Mouse (Mus musculus) limb, embryonic 11.5 days (tissue): ENCODE data around the gene Ifi27l2a. TPM values are rescaled to one million over a fixed set of nuclear protein-coding genes. Genes with fewer than 3 reads are reported as not detected.
"Not testable (repeated sequence)": the region's sequence is repeated elsewhere in the genome, so short reads cannot be mapped to it uniquely, and the experiment has no call there.

Experiments
- ATAC-seq: fragments of 200-750 bp; cut with Nextera tagmentation; 2 replicates; pipeline ENCODE4 v1.8.0; 2017; ENCODE audit warnings: low read depth; ENCODE audit not compliant: insufficient number of reproducible peaks, low FRiP score, low TSS enrichment
- DNase-seq: peaks from one replicate; pipeline ENCODE4 v3.0.0-alpha.2; 2015; ENCODE audit warnings: low spot score
- H3K27ac ChIP-seq: fragments of 300-500 bp; sonication (generic); replicated peaks from 2 replicates; pipeline ENCODE4 v1.5.1; 2014; ENCODE audit warnings: low read depth, mild to moderate bottlenecking, low read length
- H3K27me3 ChIP-seq: fragments of 300-500 bp; sonication (generic); 2 replicates; pipeline ENCODE4 v1.6.1; 2014; ENCODE audit warnings: mild to moderate bottlenecking, low read length, mixed read lengths; ENCODE audit not compliant: control insufficient read depth, insufficient read depth
- H3K36me3 ChIP-seq: fragments of 300-500 bp; sonication (generic); 2 replicates; pipeline ENCODE4 v1.6.1; 2014; ENCODE audit warnings: mild to moderate bottlenecking, low read length, moderate library complexity, mixed read lengths; ENCODE audit not compliant: control insufficient read depth, insufficient read depth
- H3K4me1 ChIP-seq: fragments of 300-500 bp; sonication (generic); 2 replicates; pipeline ENCODE4 v1.6.1; 2014; ENCODE audit warnings: low read length, mixed read lengths; ENCODE audit not compliant: control insufficient read depth, insufficient read depth
- H3K4me2 ChIP-seq: fragments of 300-500 bp; sonication (generic); 2 replicates; pipeline ENCODE4 v1.6.1; 2014; ENCODE audit warnings: low read depth, mild to moderate bottlenecking, moderate library complexity; ENCODE audit not compliant: severe bottlenecking
- H3K4me3 ChIP-seq: fragments of 300-500 bp; sonication (generic); 2 replicates; pipeline ENCODE4 v1.5.1; 2014; ENCODE audit warnings: low read depth, low read length
- H3K9ac ChIP-seq: fragments of 300-500 bp; sonication (generic); 2 replicates; pipeline ENCODE4 v1.6.1; 2014; ENCODE audit warnings: mild to moderate bottlenecking, low read length
- H3K9me3 ChIP-seq: fragments of 300-500 bp; sonication (generic); 2 replicates; pipeline ENCODE4 v1.6.1; 2016; ENCODE audit warnings: low read length; ENCODE audit not compliant: control insufficient read depth
- WGBS: fragments of 180-500 bp; shearing (Covaris S2); extraction: QIAGEN DNeasy Blood & Tissue Kit; methylation state at CpG from one replicate; pipeline ENCODE4 v1.1.7; 2014; 5-methylcytosine and 5-hydroxymethylcytosine counted together
- polyA plus RNA-seq: library from polyadenylated mRNA; unstranded; fragments of >200 nt; fragmentation: Nextera tagmentation; extraction: Ambion mirVana; gene quantifications from 2 replicates; pipeline ENCODE4 v1.2.1, GENCODE M21; 2014

The Ifi27l2a gene
- polyA plus RNA-seq, 1 experiment from 2014 or later = 0.37 TPM

- WGBS = 34% methylated on average over 6 of the region's 7 CpGs
- not testable (repeated sequence) for H3K27me3 ChIP-seq, H3K36me3 ChIP-seq, ATAC-seq, H3K9ac ChIP-seq, H3K4me2 ChIP-seq, DNase-seq, H3K9me3 ChIP-seq, H3K27ac ChIP-seq, H3K4me3 ChIP-seq, H3K4me1 ChIP-seq
Observed at GRCm38 (mm10) chr12:103444261-103444660, 781 bp upstream of the Ifi27l2a start.

GRCm38 (mm10) chr12:103437601-103438000 is 5.9 kb downstream of the Ifi27l2a start:
- Histone ChIP-seq H3K36me3 (no peaks in the 10 kb centered on the region), H3K4me3 (no peak overlapping the region), H3K4me1 (no peaks in the 10 kb centered on the region), H3K4me2 (no peak overlapping the region), H3K27ac (no peak overlapping the region), H3K27me3 (no peaks in the 10 kb centered on the region), H3K9me3 (no peaks in the 10 kb centered on the region), H3K9ac (no peak overlapping the region)
- WGBS = 88% methylated on average over 1 of the region's 1 CpGs
- DNase-seq (no peak), ATAC-seq (no peak)

- no peak overlapping the region for H3K4me3 ChIP-seq
- ATAC-seq = no peak
- no peak overlapping the region for H3K9ac ChIP-seq
- H3K27ac ChIP-seq = no peak overlapping the region
- no peaks in the 10 kb centered on the region for H3K9me3 ChIP-seq
- DNase-seq = no peak
- no peaks in the 10 kb centered on the region for H3K27me3 ChIP-seq
- H3K4me2 ChIP-seq = no peak overlapping the region
- H3K4me1 ChIP-seq = no peaks in the 10 kb centered on the region
- H3K36me3 ChIP-seq = no peaks in the 10 kb centered on the region
Observed at GRCm38 (mm10) chr12:103434861-103435260, 8.6 kb downstream of the Ifi27l2a start.

GRCm38 (mm10) chr12:103433986-103434731 is 9.3 kb downstream of the Ifi27l2a start, which contains the start of gene Ifi27:
Ifi27 (plus strand) TSS chr12:103434211.
- Histone ChIP-seq H3K36me3 (no peaks in the 10 kb centered on the region), H3K4me2 (no peak within 1 kb of the TSS), H3K4me1 (no peaks in the 10 kb centered on the region), H3K27me3 (no peaks in the 10 kb centered on the region), H3K27ac (no peak within 1 kb of the TSS), H3K9me3 (no peaks in the 10 kb centered on the region), H3K9ac (no peak within 1 kb of the TSS), H3K4me3 (no peak within 1 kb of the TSS)
- no peak for ATAC-seq
- 79% methylated on average over 8 of the region's 8 CpGs for WGBS
- no peak for DNase-seq

GRCm38 (mm10) chr12:103433430-103433829 is 10.1 kb downstream of the Ifi27l2a start:
- Histone ChIP-seq H3K4me1 (no peaks in the 10 kb centered on the region), H3K4me2 (no peak overlapping the region), H3K27ac (no peak overlapping the region), H3K9me3 (no peaks in the 10 kb centered on the region), H3K9ac (no peak overlapping the region), H3K27me3 (no peaks in the 10 kb centered on the region), H3K36me3 (no peaks in the 10 kb centered on the region), H3K4me3 (no peak overlapping the region)
- ATAC-seq (no peak), DNase-seq (no peak)
- 90% methylated on average over 2 of the region's 2 CpGs for WGBS

GRCm38 (mm10) chr12:103426710-103427109 is 16.8 kb downstream of the Ifi27l2a start:
- no peak overlapping the region for H3K9ac ChIP-seq
- H3K4me2 ChIP-seq = no peak overlapping the region
- 86% methylated on average over 7 of the region's 7 CpGs for whole genome bisulfite sequencing
- peaks cover 4% of the 10 kb centered on the region; the same call in 1 of the 2 replicates for H3K36me3 ChIP-seq
- no peak overlapping the region for H3K4me3 ChIP-seq
- no peaks in the 10 kb centered on the region for H3K9me3 ChIP-seq
- no peak for ATAC-seq
- peaks cover 6% of the 10 kb centered on the region; the same call in 1 of the 2 replicates for H3K4me1 ChIP-seq
- no peaks in the 10 kb centered on the region for H3K27me3 ChIP-seq
- no peak for DNase-seq
- H3K27ac ChIP-seq = no peak overlapping the region

GRCm38 (mm10) chr12:103425729-103426470 is 17.6 kb downstream of the Ifi27l2a start, which contains the start of gene Ddx24:
Ddx24 (minus strand) TSS chr12:103425830.
- 2% methylated on average over 33 of the region's 33 CpGs for WGBS
- peak; percentile 97 for DNase-seq
- no peaks in the 10 kb centered on the region for H3K9me3 ChIP-seq

GRCm38 (mm10) chr12:103425016-103425728 is 18.3 kb downstream of the Ifi27l2a start:
- Histone ChIP-seq H3K4me3 (peak overlapping the region; percentile 95), H3K27ac (no peak overlapping the region), H3K9ac (peak overlapping the region; percentile 84), H3K9me3 (no peaks in the 10 kb centered on the region), H3K27me3 (no peaks in the 10 kb centered on the region), H3K4me2 (peak overlapping the region; percentile 93), H3K4me1 (peaks cover 6% of the 10 kb centered on the region; the same call in 1 of the 2 replicates), H3K36me3 (peaks cover 4% of the 10 kb centered on the region; the same call in 1 of the 2 replicates)
- DNase-seq (no peak), ATAC-seq (no peak)
- WGBS = 9% methylated on average over 33 of the region's 33 CpGs

More at GRCm38 (mm10) chr12:103425729-103426470, 17.6 kb downstream of the Ifi27l2a start, which contains the start of gene Ddx24:
- ATAC-seq = peak; percentile 100
- peaks cover 4% of the 10 kb centered on the region; the same call in 1 of the 2 replicates for H3K36me3 ChIP-seq
- peak within 1 kb of the TSS; percentile 84 for H3K9ac ChIP-seq
- H3K4me1 ChIP-seq = peaks cover 6% of the 10 kb centered on the region; the same call in 1 of the 2 replicates
- peak within 1 kb of the TSS; percentile 95 for H3K4me3 ChIP-seq
- no peaks in the 10 kb centered on the region for H3K27me3 ChIP-seq
- peak within 1 kb of the TSS; percentile 93 for H3K4me2 ChIP-seq
- H3K27ac ChIP-seq = no peak within 1 kb of the TSS
